ENCODE assay signal across 1 mouse cellular context in the genomic region with DNA sequence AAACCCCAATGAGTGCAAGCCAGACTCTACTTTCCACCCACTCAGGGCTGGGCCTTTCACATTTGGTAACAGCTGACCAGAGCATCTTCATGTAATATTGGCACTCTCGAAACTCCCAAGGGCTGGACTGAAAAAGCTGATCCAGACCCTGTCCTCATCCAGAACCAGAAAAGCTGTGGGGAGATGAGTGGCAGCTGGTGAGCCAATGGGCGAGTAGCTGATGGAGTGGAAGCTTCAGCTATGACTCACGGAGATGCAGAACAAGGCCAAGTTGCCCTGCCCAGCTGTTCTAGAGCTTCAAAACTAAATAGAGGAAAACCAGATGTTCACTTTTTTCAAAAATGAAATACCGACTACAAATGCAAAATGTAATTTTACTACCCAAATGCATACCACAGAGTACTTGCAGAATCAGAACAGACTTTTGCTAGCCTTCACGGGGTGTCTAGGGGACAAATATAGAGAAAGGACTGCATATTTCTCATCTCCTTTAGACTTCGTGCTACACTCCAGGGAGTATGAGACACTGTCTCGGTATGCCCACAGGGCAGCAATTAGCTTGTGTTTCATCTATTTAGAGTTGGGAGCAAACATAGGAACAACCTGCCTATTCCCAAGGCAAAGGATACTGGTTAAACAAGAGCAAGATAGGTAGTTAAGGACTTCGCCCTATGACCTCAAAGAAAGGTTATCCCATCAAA.
A peak's percentile ranks its signal among the peaks of the same experiment; 100 is the strongest.
TF ChIP-seq lines count a peak whose summit lies in the region.

No protein-coding gene starts in this region.

TF ChIP-seq in CH12.LX, 34 proteins besides CTCF, POLR2A, EP300 and RAD21 (continued from another document):
- TF ChIP-seq KAT2A (IDR thresholded peaks at IDR 0.05; ENCODE audit: insufficient replicate concordance, low read length): no peak
- TF ChIP-seq PAX5 (IDR thresholded peaks at IDR 0.05; ENCODE audit: low read length): no peak
- TF ChIP-seq CHD1 (IDR thresholded peaks at IDR 0.05; ENCODE audit: low read depth, low read length): no peak
- peak; percentile 50; the same call in 1 of the 2 replicates for TF ChIP-seq MXI1 (IDR thresholded peaks at IDR 0.05; ENCODE audit: low read depth, low read length)
- TF ChIP-seq ZC3H11A (IDR thresholded peaks at IDR 0.05; ENCODE audit: low read depth, low read length): no peak
- no peak for TF ChIP-seq E2F4 (IDR thresholded peaks at IDR 0.05; ENCODE audit: insufficient replicate concordance, low read depth, low read length)
- TF ChIP-seq UBTF (IDR thresholded peaks at IDR 0.05; ENCODE audit: low read depth, low read length): no peak
- TF ChIP-seq ETS1 (conservative IDR thresholded peaks at IDR 0.05; ENCODE audit: low read depth, low read length): peak; percentile 83
- TF ChIP-seq ZKSCAN1 (IDR thresholded peaks at IDR 0.05; ENCODE audit: borderline replicate concordance, low read depth, low read length): no peak
- no peak for TF ChIP-seq SMC3 (IDR thresholded peaks at IDR 0.05; ENCODE audit: low read depth, low read length)
- no peak for TF ChIP-seq ELF1 (IDR thresholded peaks at IDR 0.05; ENCODE audit: low read depth, low read length)
- no peak for TF ChIP-seq HCFC1 (IDR thresholded peaks at IDR 0.05; ENCODE audit: low read depth, low read length)
